Mouse (Mus musculus) olfactory bulb, adult 2 months (tissue): ENCODE measurements at regions not wholly inside any gene's neighbourhood (a gene's known extent, or its start where the extent isn't known, plus 50 kb on each side); places are given as distances from the start of the nearest gene placed in this dataset.

Source experiments
- H3K27ac ChIP-seq: fragments of 200-500 bp; 2 replicates; pipeline ENCODE4 v1.5.1; 2012; ENCODE audit warnings: low read depth, low read length; ENCODE audit not compliant: insufficient read depth
- H3K4me1 ChIP-seq: fragments of 200-500 bp; 2 replicates; pipeline ENCODE4 v1.6.1; 2012; ENCODE audit warnings: low read length; ENCODE audit not compliant: control insufficient read depth, insufficient read depth
- H3K4me3 ChIP-seq: fragments of 200-500 bp; 2 replicates; pipeline ENCODE4 v1.5.1; 2012; ENCODE audit warnings: mild to moderate bottlenecking, low read depth, low read length, moderate library complexity; ENCODE audit not compliant: insufficient read depth
- CTCF ChIP-seq: fragments of 200-500 bp; IDR thresholded peaks from 2 replicates; pipeline ENCODE4 v1.5.1; 2012; ENCODE audit warnings: low read depth, mild to moderate bottlenecking, low read length, moderate library complexity; ENCODE audit not compliant: insufficient read depth
- POLR2A ChIP-seq: fragments of 200-500 bp; IDR thresholded peaks from 2 replicates; pipeline ENCODE4 v1.6.1; 2012; ENCODE audit warnings: mild to moderate bottlenecking, low read depth, low read length, moderate library complexity; ENCODE audit not compliant: insufficient read depth
- WGBS: fragments of 180-500 bp; shearing (Covaris S2); methylation state at CpG from one replicate; pipeline ENCODE4 v1.1.7; 2018; 5-methylcytosine and 5-hydroxymethylcytosine counted together

DNA sequence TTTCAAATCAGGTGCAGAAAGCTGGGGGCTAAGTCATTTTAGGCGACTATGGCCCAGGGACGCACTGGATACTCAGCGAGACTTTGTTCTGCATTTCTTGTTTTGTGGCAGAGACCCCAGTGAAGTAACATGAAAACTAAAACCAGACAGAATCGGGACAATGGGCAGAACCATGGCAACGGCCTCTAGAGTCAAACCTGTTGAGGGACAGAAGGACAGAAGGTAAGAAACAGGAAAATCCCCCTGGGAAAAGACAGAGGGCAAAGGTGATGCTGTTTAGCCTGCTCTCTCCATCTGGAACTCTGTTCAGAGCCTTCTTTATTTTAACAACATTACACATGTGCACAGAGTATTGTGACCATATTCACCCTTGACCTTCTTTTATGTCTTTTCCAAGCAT, 92.1 kb upstream of the Ptbp2 start:
- 85% methylated on average over 5 of the region's 5 CpGs for WGBS

DNA sequence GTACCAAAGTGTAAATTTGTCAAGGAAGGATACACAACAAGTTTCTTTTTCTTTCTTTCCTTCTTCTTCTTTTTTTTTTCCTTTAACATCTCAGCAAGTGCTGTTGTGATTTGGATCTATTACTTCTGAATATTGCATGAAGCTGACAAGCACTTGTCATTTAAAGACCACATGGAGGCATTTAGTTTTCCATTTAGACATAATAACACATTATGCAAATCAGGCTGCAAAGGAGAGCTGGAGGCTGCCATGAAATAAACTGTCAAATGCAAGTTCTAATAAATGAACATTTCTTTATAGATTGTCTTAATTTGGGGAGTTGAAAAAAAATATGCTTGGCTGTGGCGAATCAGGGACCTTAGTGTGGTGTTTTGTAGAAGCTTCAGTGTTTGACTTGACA, 90.8 kb upstream of the Ptbp2 start:
- WGBS: 88% methylated on average over 1 of the region's 1 CpGs

More for the DNA sequence above, 92.1 kb upstream of the Ptbp2 start:
- no peak overlapping the region for H3K27ac ChIP-seq
- no peak overlapping the region for H3K4me3 ChIP-seq
- TF ChIP-seq CTCF (no peak), POLR2A (no peak)
- no peaks in the 10 kb centered on the region for H3K4me1 ChIP-seq

DNA sequence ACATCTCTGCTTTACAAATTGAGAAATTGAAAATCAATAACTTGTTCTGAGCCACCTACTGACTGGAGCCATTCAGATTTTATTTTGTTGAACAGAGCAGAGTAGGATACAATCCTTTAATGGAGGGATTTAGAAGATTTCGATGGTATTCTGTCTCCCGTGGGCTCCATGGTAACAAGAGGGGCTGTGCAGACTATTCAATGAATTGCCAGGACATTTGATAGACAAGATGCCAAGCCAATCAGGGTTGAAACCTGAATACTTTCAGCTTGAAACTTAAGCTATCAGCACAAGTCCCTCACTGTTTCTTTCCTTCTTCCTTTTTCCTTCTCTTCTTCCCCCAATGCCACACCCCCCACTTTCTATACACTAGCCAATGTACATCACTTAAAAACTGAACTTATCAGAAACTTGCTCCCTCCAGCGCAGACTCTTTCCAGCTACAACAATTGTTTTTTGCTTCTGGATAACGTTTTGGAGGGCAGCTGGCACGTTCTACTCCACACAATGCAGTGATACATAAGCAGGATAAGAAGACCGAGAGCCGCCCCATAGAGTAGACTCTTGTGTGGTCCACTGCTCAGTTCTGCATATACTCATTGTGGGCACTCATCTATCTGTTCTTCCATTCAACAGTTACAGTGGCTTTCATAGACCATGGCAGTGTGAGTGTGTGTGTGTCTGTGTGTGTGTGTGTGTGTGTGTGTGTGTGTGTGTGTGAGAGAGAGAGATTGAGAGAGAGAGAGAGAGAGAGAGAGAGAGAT, 78.1 kb upstream of the Ptbp2 start:
- TF ChIP-seq CTCF (no peak), POLR2A (no peak)
- H3K27ac ChIP-seq: no peak overlapping the region
- H3K4me3 ChIP-seq: no peak overlapping the region
- no peaks in the 10 kb centered on the region for H3K4me1 ChIP-seq
- WGBS: 72% methylated on average over 7 of the region's 7 CpGs

More for the DNA sequence above, 90.8 kb upstream of the Ptbp2 start:
- no peak overlapping the region for H3K27ac ChIP-seq
- H3K4me3 ChIP-seq: no peak overlapping the region
- H3K4me1 ChIP-seq: no peaks in the 10 kb centered on the region
- TF ChIP-seq POLR2A: no peak
- no peak for TF ChIP-seq CTCF
